Mouse (Mus musculus): ENCODE data around the gene Tpx2. TPM values are rescaled to one million over a fixed set of nuclear protein-coding genes. Genes with fewer than 3 reads are reported as not detected.

The Tpx2 gene
- polyA plus RNA-seq, 1 experiment from 2014 or later, result 66.5 TPM

- no peak overlapping the region for H3K27ac ChIP-seq
- no peak overlapping the region for H3K4me3 ChIP-seq (replicated peaks)
- no peaks in the 10 kb centered on the region for H3K27me3 ChIP-seq (replicated peaks)
- H3K4me2 ChIP-seq, result no peak overlapping the region
- no peaks in the 10 kb centered on the region for H3K9me3 ChIP-seq
- 100% methylated on average over 1 of the region's 1 CpGs for WGBS
- H3K36me3 ChIP-seq, result no peaks in the 10 kb centered on the region
- ATAC-seq (ENCODE audit: insufficient read depth, low FRiP score, low read depth), result no peak
- H3K4me1 ChIP-seq, result peaks cover 45% of the 10 kb centered on the region
- no peak overlapping the region for H3K9ac ChIP-seq
Measured at GRCm38 (mm10) chr2:152823770-152824169, 24.0 kb upstream of the Tpx2 start.

- no peak overlapping the region for H3K9ac ChIP-seq
- H3K27me3 ChIP-seq (replicated peaks), result no peaks in the 10 kb centered on the region
- H3K9me3 ChIP-seq, result no peaks in the 10 kb centered on the region
- no peak for ATAC-seq (ENCODE audit: insufficient read depth, low FRiP score, low read depth)
- WGBS, result 78% methylated on average over 3 of the region's 3 CpGs
- H3K4me3 ChIP-seq (replicated peaks), result no peak overlapping the region
- H3K4me1 ChIP-seq, result peaks cover 53% of the 10 kb centered on the region
- H3K27ac ChIP-seq, result no peak overlapping the region
- H3K4me2 ChIP-seq, result no peak overlapping the region
- H3K36me3 ChIP-seq, result no peaks in the 10 kb centered on the region
Measured at GRCm38 (mm10) chr2:152824438-152825167, 23.2 kb upstream of the Tpx2 start.

- H3K27ac ChIP-seq, result no peak overlapping the region
- H3K27me3 ChIP-seq (replicated peaks), result no peaks in the 10 kb centered on the region
- no peak overlapping the region for H3K4me2 ChIP-seq
- no peak for ATAC-seq (ENCODE audit: insufficient read depth, low FRiP score, low read depth)
- peaks cover 49% of the 10 kb centered on the region for H3K4me1 ChIP-seq
- H3K36me3 ChIP-seq, result no peaks in the 10 kb centered on the region
- H3K9me3 ChIP-seq, result no peaks in the 10 kb centered on the region
- no peak overlapping the region for H3K4me3 ChIP-seq (replicated peaks)
- no peak overlapping the region for H3K9ac ChIP-seq
- 71% methylated on average over 4 of the region's 4 CpGs for WGBS
Measured at GRCm38 (mm10) chr2:152825168-152825697, 22.5 kb upstream of the Tpx2 start.

- WGBS, result 86% methylated on average over 2 of the region's 2 CpGs
- H3K4me1 ChIP-seq, result peaks cover 44% of the 10 kb centered on the region
- H3K9ac ChIP-seq, result no peak overlapping the region
Measured at GRCm38 (mm10) chr2:152825713-152826112, 22.1 kb upstream of the Tpx2 start.

GRCm38 (mm10) chr2:152826481-152826880, 21.3 kb upstream of the Tpx2 start:
- WGBS, result 75% methylated on average over 3 of the region's 3 CpGs
- peaks cover 37% of the 10 kb centered on the region for H3K4me1 ChIP-seq
- no peak overlapping the region for H3K9ac ChIP-seq
- H3K27me3 ChIP-seq (replicated peaks), result no peaks in the 10 kb centered on the region
- no peak overlapping the region for H3K4me2 ChIP-seq
- H3K27ac ChIP-seq, result no peak overlapping the region
- no peak for ATAC-seq (ENCODE audit: insufficient read depth, low FRiP score, low read depth)
- no peak overlapping the region for H3K4me3 ChIP-seq (replicated peaks)
- no peaks in the 10 kb centered on the region for H3K9me3 ChIP-seq
- no peaks in the 10 kb centered on the region for H3K36me3 ChIP-seq

More at GRCm38 (mm10) chr2:152825713-152826112, 22.1 kb upstream of the Tpx2 start:
- Histone ChIP-seq H3K4me3 (replicated peaks) (no peak overlapping the region), H3K9me3 (no peaks in the 10 kb centered on the region), H3K27me3 (replicated peaks) (no peaks in the 10 kb centered on the region), H3K4me2 (no peak overlapping the region), H3K27ac (no peak overlapping the region), H3K36me3 (no peaks in the 10 kb centered on the region)
- ATAC-seq (ENCODE audit: insufficient read depth, low FRiP score, low read depth), result no peak

GRCm38 (mm10) chr2:152827321-152828010, 20.3 kb upstream of the Tpx2 start:
- H3K4me3 ChIP-seq (replicated peaks), result peak overlapping the region; percentile 80
- peaks cover 33% of the 10 kb centered on the region for H3K4me1 ChIP-seq
- 63% methylated on average over 8 of the region's 8 CpGs for WGBS
- H3K36me3 ChIP-seq, result no peaks in the 10 kb centered on the region
- H3K27ac ChIP-seq, result peak overlapping the region; percentile 72
- H3K27me3 ChIP-seq (replicated peaks), result no peaks in the 10 kb centered on the region
- no peaks in the 10 kb centered on the region for H3K9me3 ChIP-seq
- H3K4me2 ChIP-seq, result peak overlapping the region; percentile 77
- ATAC-seq (ENCODE audit: insufficient read depth, low FRiP score, low read depth), result no peak
- H3K9ac ChIP-seq, result no peak overlapping the region

- peak overlapping the region; percentile 72 for H3K27ac ChIP-seq
- 56% methylated on average over 4 of the region's 4 CpGs for whole genome bisulfite sequencing
- H3K9me3 ChIP-seq, result no peaks in the 10 kb centered on the region
- no peak for ATAC-seq (ENCODE audit: insufficient read depth, low FRiP score, low read depth)
- peaks cover 33% of the 10 kb centered on the region for H3K4me1 ChIP-seq
- peak overlapping the region; percentile 80 for H3K4me3 ChIP-seq (replicated peaks)
- 0 out of 2 replicates have a peak overlapping the region, but pooled peaks have one; percentile 2 for H3K9ac ChIP-seq
- H3K27me3 ChIP-seq (replicated peaks), result no peaks in the 10 kb centered on the region
- H3K4me2 ChIP-seq, result peak overlapping the region; percentile 77
- H3K36me3 ChIP-seq, result no peaks in the 10 kb centered on the region
Measured at GRCm38 (mm10) chr2:152828011-152828370, 19.8 kb upstream of the Tpx2 start.

- Histone ChIP-seq H3K4me1 (peaks cover 33% of the 10 kb centered on the region), H3K4me2 (peak overlapping the region; percentile 77), H3K27me3 (replicated peaks) (no peaks in the 10 kb centered on the region), H3K4me3 (replicated peaks) (peak overlapping the region; percentile 80), H3K9ac (peak overlapping the region; percentile 14), H3K36me3 (no peaks in the 10 kb centered on the region), H3K9me3 (no peaks in the 10 kb centered on the region), H3K27ac (peak overlapping the region; percentile 72)
- ATAC-seq (ENCODE audit: insufficient read depth, low FRiP score, low read depth), result no peak
- 32% methylated on average over 1 of the region's 1 CpGs for WGBS
Measured at GRCm38 (mm10) chr2:152828532-152828931, 19.2 kb upstream of the Tpx2 start.

GRCm38 (mm10) chr2:152829367-152829881, 18.3 kb upstream of the Tpx2 start:
- no peaks in the 10 kb centered on the region for H3K36me3 ChIP-seq
- no peaks in the 10 kb centered on the region for H3K27me3 ChIP-seq (replicated peaks)
- H3K4me2 ChIP-seq, result peak overlapping the region; percentile 77
- ATAC-seq (ENCODE audit: insufficient read depth, low FRiP score, low read depth), result no peak
- 61% methylated on average over 23 of the region's 23 CpGs for WGBS
- H3K9ac ChIP-seq, result peak overlapping the region; percentile 14; the same call in 1 of the 2 replicates
- no peaks in the 10 kb centered on the region for H3K9me3 ChIP-seq
- peak overlapping the region; percentile 72; the same call in 1 of the 2 replicates for H3K27ac ChIP-seq
- H3K4me1 ChIP-seq, result peaks cover 33% of the 10 kb centered on the region
- peak overlapping the region; percentile 80 for H3K4me3 ChIP-seq (replicated peaks)

- peak overlapping the region; percentile 80 for H3K4me3 ChIP-seq (replicated peaks)
- H3K36me3 ChIP-seq, result no peaks in the 10 kb centered on the region
- H3K9me3 ChIP-seq, result no peaks in the 10 kb centered on the region
- H3K4me1 ChIP-seq, result peaks cover 30% of the 10 kb centered on the region
- no peaks in the 10 kb centered on the region for H3K27me3 ChIP-seq (replicated peaks)
- peak overlapping the region; percentile 91 for H3K9ac ChIP-seq
- 2% methylated on average over 31 of the region's 31 CpGs for WGBS
- peak overlapping the region; percentile 77 for H3K4me2 ChIP-seq
- peak overlapping the region; percentile 98 for H3K27ac ChIP-seq
- ATAC-seq (ENCODE audit: insufficient read depth, low FRiP score, low read depth), result peak; percentile 84
Measured at GRCm38 (mm10) chr2:152830021-152830921, 17.5 kb upstream of the Tpx2 start.

Measured in stomach, embryonic 15.5 days (tissue).